Mouse (Mus musculus): ENCODE measurements around the gene Rad51b. TPM values are rescaled to one million over a fixed set of nuclear protein-coding genes. Genes with fewer than 3 reads are reported as not detected.
A peak's percentile ranks its signal among the peaks of the same experiment; 100 is the strongest.

The Rad51b gene
- polyA plus RNA-seq, 1 experiment from 2014 or later, result 7.8 TPM

GRCm38 (mm10) chr12:79585336-79585735 is 288.3 kb downstream of the Rad51b start:
- Histone ChIP-seq H3K27me3 (replicated peaks) (no peaks in the 10 kb centered on the region), H3K36me3 (no peaks in the 10 kb centered on the region), H3K4me1 (replicated peaks) (no peaks in the 10 kb centered on the region), H3K9ac (no peak overlapping the region), H3K4me2 (replicated peaks) (no peak overlapping the region), H3K27ac (no peak overlapping the region), H3K4me3 (replicated peaks) (no peak overlapping the region), H3K9me3 (no peaks in the 10 kb centered on the region)
- no peak for ATAC-seq
- WGBS, result 90% methylated on average over 2 of the region's 2 CpGs

GRCm38 (mm10) chr12:79588831-79589230 is 291.7 kb downstream of the Rad51b start:
- H3K4me3 ChIP-seq (replicated peaks), result no peak overlapping the region
- no peak for ATAC-seq
- no peak overlapping the region for H3K9ac ChIP-seq
- no peak overlapping the region for H3K4me2 ChIP-seq (replicated peaks)
- 94% methylated on average over 4 of the region's 4 CpGs for WGBS
- H3K27ac ChIP-seq, result no peak overlapping the region
- H3K9me3 ChIP-seq, result no peaks in the 10 kb centered on the region
- H3K27me3 ChIP-seq (replicated peaks), result no peaks in the 10 kb centered on the region
- no peaks in the 10 kb centered on the region for H3K36me3 ChIP-seq
- H3K4me1 ChIP-seq (replicated peaks), result no peaks in the 10 kb centered on the region

- Histone ChIP-seq H3K27me3 (replicated peaks) (no peaks in the 10 kb centered on the region), H3K9ac (no peak overlapping the region), H3K27ac (no peak overlapping the region), H3K4me3 (replicated peaks) (no peak overlapping the region), H3K9me3 (no peaks in the 10 kb centered on the region), H3K4me2 (replicated peaks) (no peak overlapping the region), H3K36me3 (no peaks in the 10 kb centered on the region), H3K4me1 (replicated peaks) (no peaks in the 10 kb centered on the region)
- no peak for ATAC-seq
- WGBS, result 81% methylated on average over 4 of the region's 4 CpGs
Observed at GRCm38 (mm10) chr12:79592206-79592605, 295.1 kb downstream of the Rad51b start.

GRCm38 (mm10) chr12:79596842-79597241 is 299.8 kb downstream of the Rad51b start:
- no peaks in the 10 kb centered on the region for H3K9me3 ChIP-seq
- no peak overlapping the region for H3K27ac ChIP-seq
- H3K27me3 ChIP-seq (replicated peaks), result no peaks in the 10 kb centered on the region
- H3K4me1 ChIP-seq (replicated peaks), result peaks cover 12% of the 10 kb centered on the region; the same call in 1 of the 2 replicates
- H3K4me3 ChIP-seq (replicated peaks), result no peak overlapping the region
- no peak overlapping the region for H3K9ac ChIP-seq
- no peaks in the 10 kb centered on the region for H3K36me3 ChIP-seq
- H3K4me2 ChIP-seq (replicated peaks), result no peak overlapping the region
- no peak for ATAC-seq

- Histone ChIP-seq H3K36me3 (no peaks in the 10 kb centered on the region), H3K4me2 (replicated peaks) (no peak overlapping the region), H3K27me3 (replicated peaks) (no peaks in the 10 kb centered on the region), H3K4me3 (replicated peaks) (no peak overlapping the region), H3K4me1 (replicated peaks) (peaks cover 12% of the 10 kb centered on the region; the same call in 1 of the 2 replicates), H3K27ac (no peak overlapping the region), H3K9ac (no peak overlapping the region), H3K9me3 (no peaks in the 10 kb centered on the region)
- no peak for ATAC-seq
- 97% methylated on average over 2 of the region's 2 CpGs for WGBS
Observed at GRCm38 (mm10) chr12:79597351-79597750, 300.3 kb downstream of the Rad51b start.

DNA sequence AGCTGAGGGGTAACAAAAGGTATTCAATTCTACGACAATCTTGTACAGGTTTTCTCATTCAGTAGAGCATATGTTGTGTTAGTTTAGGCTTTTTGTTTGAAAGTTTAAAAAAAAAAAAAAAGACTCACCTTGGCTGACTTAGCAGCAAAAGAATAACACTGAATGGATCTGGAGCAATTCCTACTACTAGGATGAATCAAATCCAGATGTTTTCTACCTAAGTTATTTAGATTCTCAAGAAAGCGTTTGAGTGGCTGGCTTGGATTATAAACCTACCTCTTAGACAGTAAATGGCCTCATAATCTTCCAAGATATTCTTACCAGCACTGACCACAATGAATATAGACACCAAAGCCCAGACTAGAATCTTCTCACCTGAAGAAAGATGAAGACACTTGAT is 300.7 kb downstream of the Rad51b start:
- no peaks in the 10 kb centered on the region for H3K27me3 ChIP-seq (replicated peaks)
- no peak overlapping the region for H3K4me2 ChIP-seq (replicated peaks)
- no peaks in the 10 kb centered on the region for H3K36me3 ChIP-seq
- H3K4me1 ChIP-seq (replicated peaks), result peaks cover 12% of the 10 kb centered on the region; the same call in 1 of the 2 replicates
- WGBS, result 75% methylated on average over 2 of the region's 2 CpGs
- no peaks in the 10 kb centered on the region for H3K9me3 ChIP-seq
- H3K27ac ChIP-seq, result no peak overlapping the region
- H3K4me3 ChIP-seq (replicated peaks), result no peak overlapping the region
- H3K9ac ChIP-seq, result no peak overlapping the region
- no peak for ATAC-seq

DNA sequence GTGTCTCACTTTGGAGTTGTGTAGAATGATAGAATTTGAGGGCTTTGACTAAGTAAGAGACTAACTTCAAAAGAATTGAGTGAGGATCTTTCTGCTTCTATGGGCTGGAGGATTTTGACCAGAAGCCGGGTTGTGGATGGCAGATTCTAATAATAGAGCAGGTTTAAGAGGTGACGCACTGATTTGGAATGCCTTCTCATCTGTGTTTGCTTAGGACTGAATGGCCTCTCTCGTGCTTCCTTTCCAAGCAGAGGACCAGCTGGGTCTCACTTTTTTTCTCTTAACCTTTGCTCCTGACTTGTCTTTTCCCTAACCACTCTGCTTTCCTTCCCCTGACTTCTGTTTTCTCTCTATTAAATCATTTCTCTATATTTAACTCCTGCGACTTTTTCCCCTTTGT is 301.4 kb downstream of the Rad51b start:
- no peak overlapping the region for H3K4me3 ChIP-seq (replicated peaks)
- no peaks in the 10 kb centered on the region for H3K36me3 ChIP-seq
- 0 out of 2 replicates have a peak overlapping the region, but pooled peaks have one; percentile 44 for H3K27ac ChIP-seq
- H3K9me3 ChIP-seq, result no peaks in the 10 kb centered on the region
- ATAC-seq, result peak; percentile 48; the same call in 1 of the 2 replicates
- H3K4me2 ChIP-seq (replicated peaks), result no peak overlapping the region
- H3K4me1 ChIP-seq (replicated peaks), result peaks cover 12% of the 10 kb centered on the region; the same call in 1 of the 2 replicates
- WGBS, result 18% methylated on average over 4 of the region's 4 CpGs
- H3K9ac ChIP-seq, result no peak overlapping the region
- H3K27me3 ChIP-seq (replicated peaks), result no peaks in the 10 kb centered on the region

DNA sequence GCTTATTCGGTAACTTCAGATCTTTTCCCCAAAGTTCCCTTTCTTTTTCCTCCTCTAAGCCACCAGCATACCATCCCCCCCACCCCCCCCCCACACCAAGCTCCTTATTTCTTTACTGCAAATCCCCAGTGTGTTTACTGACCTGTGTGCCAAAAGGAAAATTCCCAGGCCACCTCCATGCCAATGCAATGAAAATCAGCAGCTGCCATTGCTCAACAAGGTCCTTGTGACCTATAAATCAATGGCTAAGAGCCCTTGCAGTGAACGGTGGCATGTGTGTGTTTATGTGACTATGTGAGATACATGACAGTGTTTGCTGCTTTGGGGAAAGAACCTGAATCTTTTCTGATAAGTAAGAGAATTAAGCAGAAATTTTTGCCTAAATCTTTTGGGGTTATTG is 301.8 kb downstream of the Rad51b start:
- Histone ChIP-seq H3K4me1 (replicated peaks) (peaks cover 12% of the 10 kb centered on the region; the same call in 1 of the 2 replicates), H3K4me3 (replicated peaks) (no peak overlapping the region), H3K9ac (no peak overlapping the region), H3K27me3 (replicated peaks) (no peaks in the 10 kb centered on the region), H3K27ac (peak overlapping the region; percentile 32; the same call in 1 of the 2 replicates), H3K9me3 (no peaks in the 10 kb centered on the region), H3K4me2 (replicated peaks) (no peak overlapping the region), H3K36me3 (no peaks in the 10 kb centered on the region)
- 22% methylated on average over 2 of the region's 2 CpGs for WGBS
- no peak for ATAC-seq

- Histone ChIP-seq H3K36me3 (no peaks in the 10 kb centered on the region), H3K9ac (no peak overlapping the region), H3K4me1 (replicated peaks) (peaks cover 12% of the 10 kb centered on the region; the same call in 1 of the 2 replicates), H3K27me3 (replicated peaks) (no peaks in the 10 kb centered on the region), H3K9me3 (no peaks in the 10 kb centered on the region), H3K4me3 (replicated peaks) (no peak overlapping the region), H3K4me2 (replicated peaks) (no peak overlapping the region), H3K27ac (peak overlapping the region; percentile 59)
- ATAC-seq, result peak; percentile 91
- 46% methylated on average over 11 of the region's 11 CpGs for WGBS
Observed at GRCm38 (mm10) chr12:79600149-79600769, 303.2 kb downstream of the Rad51b start.

GRCm38 (mm10) chr12:79602641-79603040 is 305.6 kb downstream of the Rad51b start:
- H3K27ac ChIP-seq, result no peak overlapping the region
- no peak overlapping the region for H3K4me2 ChIP-seq (replicated peaks)
- peaks cover 12% of the 10 kb centered on the region; the same call in 1 of the 2 replicates for H3K4me1 ChIP-seq (replicated peaks)
- 64% methylated on average over 3 of the region's 3 CpGs for WGBS
- ATAC-seq, result no peak
- no peaks in the 10 kb centered on the region for H3K36me3 ChIP-seq
- H3K4me3 ChIP-seq (replicated peaks), result no peak overlapping the region
- H3K9me3 ChIP-seq, result no peaks in the 10 kb centered on the region
- no peaks in the 10 kb centered on the region for H3K27me3 ChIP-seq (replicated peaks)
- H3K9ac ChIP-seq, result no peak overlapping the region

DNA sequence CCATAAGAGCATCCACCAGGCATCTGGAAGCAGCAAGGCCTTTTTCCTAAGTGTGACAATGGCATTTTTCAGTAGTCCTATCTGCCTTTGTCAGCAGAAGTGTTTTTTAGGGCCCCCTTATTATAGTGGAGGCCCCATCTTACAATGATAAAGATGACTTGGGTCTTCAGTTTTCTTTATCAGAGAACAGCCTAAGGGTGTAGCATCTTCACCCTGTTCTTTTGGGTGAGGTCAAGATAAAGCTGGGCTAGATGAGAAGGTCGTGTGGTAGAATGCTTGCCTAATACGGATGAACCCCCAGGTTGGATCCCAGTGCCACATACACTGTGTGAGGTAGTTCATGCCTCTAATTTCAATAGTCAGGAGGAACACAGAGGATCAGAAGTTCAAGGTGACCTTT is 307.8 kb downstream of the Rad51b start:
- Histone ChIP-seq H3K36me3 (no peaks in the 10 kb centered on the region), H3K9me3 (no peaks in the 10 kb centered on the region), H3K27ac (no peak overlapping the region), H3K4me1 (replicated peaks) (peaks cover 8% of the 10 kb centered on the region; the same call in 1 of the 2 replicates), H3K4me2 (replicated peaks) (no peak overlapping the region), H3K9ac (no peak overlapping the region), H3K27me3 (replicated peaks) (no peaks in the 10 kb centered on the region), H3K4me3 (replicated peaks) (no peak overlapping the region)
- WGBS, result 90% methylated on average over 2 of the region's 2 CpGs
- ATAC-seq, result no peak

DNA sequence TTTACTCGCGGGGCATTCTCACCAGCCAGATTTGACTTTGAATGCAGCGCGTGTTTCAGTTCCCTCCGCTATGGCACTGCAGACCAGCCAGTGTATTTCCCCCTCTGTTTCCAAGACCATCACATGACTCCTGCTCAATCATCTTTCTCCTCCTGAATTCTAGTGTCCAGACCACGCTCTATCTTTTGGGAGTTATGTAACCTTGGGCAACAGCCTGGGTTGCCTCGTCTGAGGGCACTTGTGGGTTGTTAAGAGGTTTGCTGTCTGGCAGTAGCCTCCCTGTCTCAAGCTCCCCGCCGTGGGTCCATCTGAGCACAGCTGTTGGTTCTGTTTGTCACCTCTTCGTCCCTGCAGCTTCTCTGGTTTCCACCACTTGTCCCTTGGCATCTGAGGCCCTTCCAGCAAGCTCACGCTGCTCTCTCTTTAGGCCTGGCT is 309.1 kb downstream of the Rad51b start:
- Histone ChIP-seq H3K27ac (no peak overlapping the region), H3K9ac (no peak overlapping the region), H3K4me3 (replicated peaks) (no peak overlapping the region), H3K4me1 (replicated peaks) (peaks cover 11% of the 10 kb centered on the region), H3K27me3 (replicated peaks) (no peaks in the 10 kb centered on the region), H3K9me3 (no peaks in the 10 kb centered on the region), H3K4me2 (replicated peaks) (no peak overlapping the region), H3K36me3 (no peaks in the 10 kb centered on the region)
- ATAC-seq, result no peak
- 89% methylated on average over 11 of the region's 11 CpGs for WGBS

DNA sequence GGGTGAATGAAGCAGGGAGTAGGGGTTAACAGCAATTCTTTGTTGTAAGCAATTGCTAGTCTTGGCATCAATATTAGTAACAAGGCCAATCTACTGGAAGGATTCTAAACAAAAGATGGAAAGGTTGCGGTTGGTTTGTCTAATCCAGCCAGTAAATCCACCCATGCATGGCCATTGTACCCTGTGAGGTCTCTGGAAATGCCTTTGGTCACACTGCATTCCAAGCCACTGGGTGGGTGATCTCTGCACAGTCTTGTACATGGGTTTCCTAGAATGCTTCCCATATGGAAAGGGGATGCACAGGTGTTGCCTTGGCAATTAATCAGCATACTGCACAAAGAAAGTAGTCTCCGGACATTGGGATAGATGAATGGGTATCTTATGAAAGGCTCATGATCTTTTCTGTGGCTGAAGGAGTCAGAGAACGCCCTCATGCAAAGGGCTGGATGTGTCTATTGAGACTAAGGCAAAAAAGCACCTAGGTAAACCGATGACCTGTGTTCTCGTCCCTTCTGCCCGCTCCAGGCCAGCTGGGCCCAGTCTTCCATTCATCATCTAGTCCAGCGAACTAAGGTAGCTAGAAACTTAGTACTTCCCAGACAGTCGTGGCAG is 312.4 kb downstream of the Rad51b start:
- WGBS, result 71% methylated on average over 8 of the region's 8 CpGs
- ATAC-seq, result no peak
- H3K4me3 ChIP-seq (replicated peaks), result no peak overlapping the region
- H3K4me1 ChIP-seq (replicated peaks), result peaks cover 19% of the 10 kb centered on the region
- no peak overlapping the region for H3K4me2 ChIP-seq (replicated peaks)
- no peaks in the 10 kb centered on the region for H3K9me3 ChIP-seq
- H3K36me3 ChIP-seq, result no peaks in the 10 kb centered on the region
- H3K9ac ChIP-seq, result no peak overlapping the region
- no peaks in the 10 kb centered on the region for H3K27me3 ChIP-seq (replicated peaks)
- no peak overlapping the region for H3K27ac ChIP-seq

All from intestine, embryonic 15.5 days (tissue).